Mouse (Mus musculus) lung, adult 18-20 months (tissue): ENCODE data around the gene Lmod2.

ENCODE experiments used
- DNase-seq, 2 experiments: peaks; one replicate each; pipeline ENCODE4 v3.0.0; 2022; ENCODE audit warnings: mixed read lengths in 2 of 2

The Lmod2 gene

DNA sequence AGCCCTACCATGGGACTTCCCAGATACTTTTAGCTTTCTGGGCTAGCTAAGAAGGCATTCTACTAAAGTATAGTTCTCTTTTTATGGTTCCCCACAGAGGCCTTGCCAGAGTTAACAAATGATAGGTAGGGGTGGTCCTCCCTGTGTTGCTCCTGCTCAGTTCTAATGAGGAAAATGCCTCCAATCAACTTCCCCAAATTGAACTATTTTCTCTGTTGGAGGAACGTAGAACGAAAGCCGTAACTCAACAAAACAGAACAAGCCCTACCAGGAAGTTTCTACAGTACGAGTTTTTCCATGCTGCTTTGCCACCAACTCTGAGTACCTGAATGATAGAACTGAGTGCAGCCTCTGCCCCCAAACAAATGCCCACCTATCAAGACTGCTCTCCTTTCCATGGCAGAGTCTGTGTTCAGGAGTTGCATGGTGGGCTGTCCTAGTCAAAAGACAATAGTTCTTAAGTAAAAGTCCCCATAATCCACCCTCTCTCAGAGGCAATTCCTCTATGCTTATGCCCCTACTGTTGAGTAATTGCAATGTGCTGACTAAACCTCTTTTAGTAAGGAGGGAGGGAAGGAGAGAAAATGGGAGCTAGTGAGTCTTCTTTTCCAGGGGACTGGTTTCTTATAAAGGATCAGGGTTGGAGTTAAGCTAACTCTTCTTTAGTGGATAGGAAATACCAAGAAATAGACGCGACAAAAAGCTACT is 47.9 kb downstream of the Lmod2 start:
- no peak for DNase-seq

DNA sequence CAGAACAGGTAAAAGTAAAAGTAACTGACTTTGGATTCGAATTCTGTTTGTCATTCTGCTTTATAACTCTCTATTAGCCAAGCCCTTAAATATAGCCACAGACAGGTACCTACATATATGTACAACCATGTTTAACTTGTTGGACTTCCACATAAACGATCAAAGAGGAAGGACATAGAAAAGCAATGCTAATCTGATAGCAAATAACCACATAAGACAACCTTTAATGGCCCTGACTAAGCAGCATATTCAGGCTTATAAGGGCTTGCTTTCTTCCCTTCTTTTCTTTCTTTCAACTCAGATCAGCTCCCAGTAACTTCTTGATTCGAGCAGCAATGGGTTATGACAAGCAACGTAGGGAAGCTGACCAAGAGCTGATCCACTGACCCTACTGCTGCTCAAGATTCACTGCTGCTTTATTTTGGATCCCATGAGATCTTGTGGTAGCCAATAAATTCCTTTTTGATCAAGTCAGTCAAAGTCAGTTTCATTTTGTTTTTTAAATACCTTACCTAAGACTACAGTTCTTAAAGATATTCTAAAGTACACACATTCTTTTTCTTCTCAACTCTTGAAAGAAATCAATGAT is 49.6 kb downstream of the Lmod2 start:
- no peak for DNase-seq

DNA sequence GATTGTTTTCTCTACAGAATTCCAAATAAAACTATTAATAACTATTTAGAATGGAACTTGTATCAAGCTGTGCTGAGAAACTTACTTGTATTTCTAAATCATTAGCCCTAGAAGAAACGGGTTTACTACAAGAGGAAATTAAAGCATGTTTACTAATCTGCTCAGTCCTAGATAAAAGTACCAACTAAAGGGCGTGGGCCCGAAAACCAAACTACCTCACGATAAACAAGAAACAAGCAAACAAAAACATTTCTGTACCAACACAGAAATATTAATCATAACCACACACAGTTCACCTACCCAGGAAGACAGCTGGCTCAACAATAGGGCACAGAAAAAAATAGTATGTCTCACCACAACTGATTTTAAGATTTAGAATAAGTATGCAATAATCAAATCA is 50.8 kb downstream of the Lmod2 start:
- DNase-seq = no peak

DNA sequence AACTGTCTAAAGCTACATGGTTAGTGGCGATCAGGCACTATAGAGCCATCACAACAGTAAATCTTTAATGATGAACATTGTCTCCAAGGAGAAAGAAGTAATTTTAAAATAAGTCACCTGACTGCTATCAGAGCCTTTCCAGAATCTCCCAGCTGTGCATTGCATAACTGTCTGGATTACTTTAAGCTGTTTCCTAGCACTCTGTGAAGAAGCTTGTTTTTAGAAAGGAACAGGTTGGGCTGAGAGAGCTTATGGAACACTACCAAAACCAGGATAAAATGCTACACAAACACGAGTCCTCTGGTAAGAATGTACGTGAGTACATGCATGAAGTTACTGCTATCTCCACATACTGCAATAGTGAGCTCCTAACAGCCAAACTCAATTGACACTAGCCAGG is 53.2 kb downstream of the Lmod2 start:
- DNase-seq = no peak

DNA sequence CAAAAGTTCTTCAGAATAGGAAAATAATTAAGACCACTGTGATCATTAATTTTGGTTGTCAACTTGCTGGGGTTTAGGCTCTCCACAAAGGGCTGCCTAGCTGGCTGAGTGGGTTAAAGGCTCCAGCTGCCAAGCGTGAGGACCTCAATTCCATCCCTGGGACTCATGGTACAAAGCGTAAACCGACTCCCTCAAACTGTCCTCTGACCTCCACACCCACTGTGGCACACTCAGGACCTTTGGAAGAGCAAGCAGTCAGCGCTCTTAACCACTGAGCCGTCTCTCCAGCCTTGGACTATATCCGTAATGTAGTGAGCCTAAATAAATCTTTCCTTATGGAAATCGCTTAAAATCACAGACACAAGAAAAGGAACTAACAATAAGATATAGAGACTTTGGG is 54.0 kb downstream of the Lmod2 start:
- DNase-seq = no peak
